Mouse (Mus musculus) bone marrow macrophage, adult 2 months (primary cell): ENCODE measurements at regions not wholly inside any gene's neighbourhood (a gene's known extent, or its start where the extent isn't known, plus 50 kb on each side); places are given as distances from the start of the nearest gene placed in this dataset.

ENCODE experiments used
- CTCF ChIP-seq: IDR thresholded peaks from 2 replicates; pipeline ENCODE4 v1.5.1; 2012; ENCODE audit warnings: low read depth, mild to moderate bottlenecking, low read length, moderate library complexity
- POLR2A ChIP-seq: IDR thresholded peaks from 2 replicates; pipeline ENCODE4 v1.6.1; 2012; ENCODE audit warnings: mild to moderate bottlenecking, low read depth, low read length, borderline replicate concordance

GRCm38 (mm10) chr14:58273693-58274419, 203.5 kb downstream of the Fgf9 start:
- no peak for TF ChIP-seq POLR2A
- TF ChIP-seq CTCF, result no peak
